Mouse (Mus musculus): ENCODE data around the gene Olr1.

- TF ChIP-seq CTCF (conservative IDR thresholded peaks at IDR 0.05; ENCODE audit: low read length) = no peak
- TF ChIP-seq POU5F1 (IDR thresholded peaks at IDR 0.05; ENCODE audit: borderline replicate concordance, low read length) = no peak
These were observed 25.6 kb upstream of the Olr1 start for GRCm38 (mm10) chr6:129532556-129532941.

Data from E14TG2a.4 (cell line).